Mouse (Mus musculus) kidney, postnatal 4 days (tissue): ENCODE data around the gene Mrgprb2.

Source experiments
- DNase-seq, 2 experiments: peaks; one replicate each; pipeline ENCODE4 v3.0.0; 2021; ENCODE audit warnings: mixed read lengths in 2 of 2

Gene Mrgprb2

DNA sequence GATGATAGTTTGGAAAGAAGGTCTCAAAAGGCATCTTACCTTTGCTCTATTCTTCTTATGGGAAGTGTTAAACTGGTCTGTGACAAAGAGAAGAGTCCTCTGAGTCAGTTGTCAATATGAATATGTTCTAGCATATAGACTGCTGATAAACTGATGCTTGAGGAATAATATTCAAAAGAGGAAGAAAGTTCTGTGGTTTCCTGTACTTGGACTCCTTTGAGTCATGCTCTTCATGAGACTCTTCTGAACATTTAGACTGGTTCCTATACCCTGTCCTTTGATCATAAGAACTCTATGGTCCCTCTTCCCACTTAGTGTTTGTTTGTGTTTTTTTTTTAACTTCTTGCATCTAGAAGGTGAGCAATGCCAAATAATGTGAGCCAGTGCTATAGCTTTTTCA lies at the start of gene Mrgprb2:
Mrgprb2 (minus strand) TSS at position 101 of the 400 bp plus-strand sequence.
- DNase-seq: no peak
